Mouse (Mus musculus): ENCODE results near the gene Ppp1r14d.

DNA sequence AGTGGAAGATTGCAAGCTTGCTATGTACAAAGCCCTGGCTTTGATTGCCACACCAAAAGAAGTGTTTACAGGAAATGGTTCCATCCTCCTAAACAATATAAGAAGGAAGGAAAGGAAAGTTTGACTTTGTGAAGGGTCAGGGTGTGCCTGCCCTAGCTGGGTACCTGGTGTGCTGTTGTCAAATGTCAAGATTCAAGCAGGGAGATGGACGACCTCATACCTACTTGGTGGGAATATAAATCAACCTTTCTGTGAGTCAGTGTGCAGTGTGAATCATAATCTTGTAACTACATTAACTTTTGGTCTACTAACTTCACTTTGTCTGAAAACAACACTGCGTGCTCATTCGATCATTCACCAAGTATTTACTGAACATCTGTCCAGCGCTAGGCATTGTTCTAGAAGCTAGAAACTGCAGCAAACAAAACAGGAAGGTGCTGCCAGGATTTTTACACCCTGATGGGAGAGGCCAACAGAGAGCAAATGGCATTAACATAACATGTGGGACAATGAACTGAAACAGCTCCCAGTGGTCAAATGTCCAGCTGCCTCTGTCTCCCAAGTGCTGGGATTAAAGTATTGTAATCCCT is 25.7 kb downstream of the Ppp1r14d start:
- TF ChIP-seq POLR2A (IDR thresholded peaks at IDR 0.05; ENCODE audit: low read depth, low read length), result no peak
- no peak for TF ChIP-seq CTCF (conservative IDR thresholded peaks at IDR 0.05; ENCODE audit: insufficient read depth, insufficient read length, low read depth, low read length)

Data from kidney, adult 2 months (tissue).